Mouse (Mus musculus) spleen, embryonic (tissue): ENCODE measurements around the gene Gm21887.
"Not testable (repeated sequence)": the region's sequence is repeated elsewhere in the genome, so short reads cannot be mapped to it uniquely, and the experiment has no call there.

Source experiments
- CTCF ChIA-PET: fragments of 350-600 bp; sonication (Branson Sonifier 250); formaldehyde crosslinking; loops from one replicate; lab custom pipeline; 2022; lab: Charles Lee

Gm21887 gene

DNA sequence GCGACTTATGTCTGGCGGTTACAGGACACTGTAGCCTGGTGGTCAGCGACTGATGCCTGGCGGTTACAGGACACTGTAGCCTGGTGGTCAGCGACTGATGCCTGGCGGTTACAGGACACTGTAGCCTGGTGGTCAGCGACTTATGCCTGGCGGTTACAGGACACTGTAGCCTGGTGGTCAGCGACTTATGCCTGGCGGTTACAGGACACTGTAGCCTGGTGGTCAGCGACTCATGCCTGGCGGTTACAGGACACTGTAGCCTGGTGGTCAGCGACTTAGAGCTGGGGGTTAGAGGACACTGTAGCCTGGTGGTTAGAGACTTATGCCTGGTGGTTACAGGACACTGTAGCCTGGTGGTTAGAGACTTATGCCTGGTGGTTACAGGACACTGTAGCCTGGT, 4.0 kb downstream of the Gm21887 start:
- CTCF ChIA-PET: not testable (repeated sequence)

DNA sequence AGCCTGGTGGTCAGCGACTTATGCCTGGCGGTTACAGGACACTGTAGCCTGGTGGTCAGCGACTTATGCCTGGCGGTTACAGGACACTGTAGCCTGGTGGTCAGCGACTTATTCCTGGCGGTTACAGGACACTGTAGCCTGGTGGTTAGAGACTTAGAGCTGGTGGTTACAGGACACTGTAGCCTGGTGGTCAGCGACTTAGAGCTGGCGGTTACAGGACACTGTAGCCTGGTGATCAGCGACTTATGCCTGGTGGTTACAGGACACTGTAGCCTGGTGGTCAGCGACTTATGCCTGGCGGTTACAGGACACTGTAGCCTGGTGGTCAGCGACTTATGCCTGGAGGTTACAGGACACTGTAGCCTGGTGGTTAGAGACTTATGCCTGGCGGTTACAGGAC, 4.6 kb downstream of the Gm21887 start:
- CTCF ChIA-PET: not testable (repeated sequence)

GRCm38 (mm10) chrX:170015883-170016282, 6.4 kb downstream of the Gm21887 start:
- CTCF ChIA-PET: not testable (repeated sequence)

GRCm38 (mm10) chrX:170017333-170018245, 8.1 kb downstream of the Gm21887 start:
- CTCF ChIA-PET: not testable (repeated sequence)

- CTCF ChIA-PET: not testable (repeated sequence)
These were observed 9.2 kb downstream of the Gm21887 start for GRCm38 (mm10) chrX:170018571-170019218.

- CTCF ChIA-PET: not testable (repeated sequence)
These were observed 9.9 kb downstream of the Gm21887 start for GRCm38 (mm10) chrX:170019219-170019953.

GRCm38 (mm10) chrX:170019954-170020689, 10.7 kb downstream of the Gm21887 start:
- CTCF ChIA-PET: not testable (repeated sequence)

DNA sequence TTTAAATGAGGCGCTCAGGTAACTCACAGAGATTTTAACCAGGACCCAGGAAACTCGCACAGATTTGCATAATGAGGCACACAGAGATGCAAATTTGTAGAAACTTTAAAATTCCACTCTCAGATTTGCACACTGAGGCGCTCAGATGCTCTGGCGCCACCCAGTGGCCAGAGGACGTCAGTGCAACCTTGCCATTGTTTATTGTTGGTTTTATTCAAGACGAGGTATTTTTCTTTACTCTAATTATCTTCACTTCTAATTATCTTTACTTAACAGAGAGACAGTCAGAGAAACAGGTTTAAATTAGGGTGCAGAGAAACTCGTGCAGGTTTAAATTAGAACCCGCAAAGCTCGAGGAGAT, 11.2 kb downstream of the Gm21887 start:
- CTCF ChIA-PET: not testable (repeated sequence)

- CTCF ChIA-PET: not testable (repeated sequence)
These were observed 11.7 kb downstream of the Gm21887 start for GRCm38 (mm10) chrX:170021205-170021604.

- CTCF ChIA-PET: not testable (repeated sequence)
These were observed 12.4 kb downstream of the Gm21887 start for GRCm38 (mm10) chrX:170021750-170022461.
